Mouse (Mus musculus) neutrophil, adult 5-6 weeks (primary cell): ENCODE measurements around the gene Fermt2. TPM values are rescaled to one million over a fixed set of nuclear protein-coding genes. Genes with fewer than 3 reads are reported as not detected.
"Not testable (repeated sequence)": the region's sequence is repeated elsewhere in the genome, so short reads cannot be mapped to it uniquely, and the experiment has no call there.

ENCODE experiments used
- ATAC-seq: fragments of 151-379, 151-347 bp; 2 replicates; pipeline ENCODE4 v1.8.0; 2017; ENCODE audit warnings: mild to moderate bottlenecking, moderate TSS enrichment; ENCODE audit not compliant: insufficient number of reproducible peaks, poor library complexity, low FRiP score, severe bottlenecking; ENCODE audit errors: extremely low read depth
- total RNA-seq: library from RNA; stranded (forward); fragments of 200-1000 nt; gene quantifications from 2 replicates; pipeline ENCODE4 v1.2.3, GENCODE M21; 2017

The Fermt2 gene
- total RNA-seq, 1 experiment from 2014 or later: not detected

DNA sequence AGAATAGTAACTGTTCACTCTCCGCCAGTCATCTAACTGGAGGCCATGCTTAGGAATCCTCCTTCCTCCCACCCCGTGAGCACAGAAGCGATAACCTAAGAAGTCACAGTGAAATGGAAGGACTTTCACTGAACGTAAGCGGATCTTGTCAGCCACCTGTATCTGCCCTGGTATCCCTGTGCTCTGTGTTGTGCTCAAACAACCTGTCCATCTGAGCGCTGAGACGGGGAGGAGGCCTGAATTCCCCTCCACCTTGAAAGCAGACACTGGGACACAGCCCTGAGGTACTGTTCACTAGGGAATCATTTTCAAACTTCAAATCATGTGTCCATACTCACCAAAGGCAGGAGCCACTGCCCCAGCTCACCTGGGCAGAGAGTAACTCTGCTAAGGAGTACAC, 52.9 kb downstream of the Fermt2 start:
- ATAC-seq: no peak

DNA sequence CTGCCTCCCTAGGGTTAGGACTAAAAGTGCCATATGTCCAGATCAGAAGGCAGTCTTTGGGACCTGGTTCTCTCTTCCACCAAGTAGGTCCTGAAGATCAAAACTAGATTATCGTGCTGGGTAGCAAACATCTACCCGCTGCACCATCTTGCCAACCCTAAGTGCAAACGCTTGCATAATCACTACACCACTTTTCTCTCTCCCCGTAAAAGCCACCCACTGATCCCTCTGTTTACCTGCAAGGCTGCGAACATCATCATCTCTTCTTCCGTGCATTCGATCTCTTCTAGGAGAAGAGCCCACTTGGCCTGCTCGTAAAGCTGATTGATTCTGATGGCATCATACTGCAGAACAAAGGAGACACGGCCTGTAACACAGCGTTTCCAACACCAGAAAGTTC, 57.4 kb downstream of the Fermt2 start:
- no peak for ATAC-seq

DNA sequence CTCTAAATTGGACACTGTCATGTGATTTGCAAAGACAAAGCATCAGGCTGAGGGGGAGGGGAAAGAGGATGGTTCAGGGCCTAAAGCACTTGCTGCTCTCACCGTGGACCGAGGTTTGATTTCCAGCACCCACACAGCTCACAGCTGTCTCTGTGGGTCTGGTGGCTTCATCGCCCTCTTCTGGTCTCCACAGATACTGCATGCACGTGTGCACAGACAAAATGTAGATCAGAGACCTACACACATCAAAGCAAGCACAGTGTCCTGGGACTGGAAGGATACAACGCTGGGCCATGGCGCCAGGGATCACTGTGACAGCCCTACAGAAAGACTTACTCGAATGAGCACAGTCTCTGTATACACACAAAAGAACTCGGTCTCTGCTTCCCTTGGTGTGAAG, 60.5 kb downstream of the Fermt2 start:
- ATAC-seq: no peak

DNA sequence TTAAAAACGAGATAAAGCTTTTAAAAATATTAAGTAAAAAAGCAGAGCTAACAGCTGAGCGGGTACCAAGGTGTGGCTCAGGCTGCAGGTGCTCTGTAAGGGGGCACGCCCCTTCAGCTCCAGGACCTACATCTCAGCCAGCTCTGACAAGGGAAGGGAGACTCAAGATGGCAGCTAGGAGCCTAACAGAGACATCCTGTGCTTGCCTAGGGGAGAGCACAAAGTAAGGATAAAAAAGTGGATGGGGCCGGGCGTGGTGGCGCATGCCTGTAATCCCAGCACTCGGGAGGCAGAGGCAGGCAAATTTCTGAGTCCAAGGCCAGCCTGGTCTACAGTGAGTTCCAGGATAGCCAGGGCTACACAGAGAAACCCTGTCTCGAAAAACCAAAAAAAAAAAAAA, 63.5 kb downstream of the Fermt2 start:
- ATAC-seq: not testable (repeated sequence)

DNA sequence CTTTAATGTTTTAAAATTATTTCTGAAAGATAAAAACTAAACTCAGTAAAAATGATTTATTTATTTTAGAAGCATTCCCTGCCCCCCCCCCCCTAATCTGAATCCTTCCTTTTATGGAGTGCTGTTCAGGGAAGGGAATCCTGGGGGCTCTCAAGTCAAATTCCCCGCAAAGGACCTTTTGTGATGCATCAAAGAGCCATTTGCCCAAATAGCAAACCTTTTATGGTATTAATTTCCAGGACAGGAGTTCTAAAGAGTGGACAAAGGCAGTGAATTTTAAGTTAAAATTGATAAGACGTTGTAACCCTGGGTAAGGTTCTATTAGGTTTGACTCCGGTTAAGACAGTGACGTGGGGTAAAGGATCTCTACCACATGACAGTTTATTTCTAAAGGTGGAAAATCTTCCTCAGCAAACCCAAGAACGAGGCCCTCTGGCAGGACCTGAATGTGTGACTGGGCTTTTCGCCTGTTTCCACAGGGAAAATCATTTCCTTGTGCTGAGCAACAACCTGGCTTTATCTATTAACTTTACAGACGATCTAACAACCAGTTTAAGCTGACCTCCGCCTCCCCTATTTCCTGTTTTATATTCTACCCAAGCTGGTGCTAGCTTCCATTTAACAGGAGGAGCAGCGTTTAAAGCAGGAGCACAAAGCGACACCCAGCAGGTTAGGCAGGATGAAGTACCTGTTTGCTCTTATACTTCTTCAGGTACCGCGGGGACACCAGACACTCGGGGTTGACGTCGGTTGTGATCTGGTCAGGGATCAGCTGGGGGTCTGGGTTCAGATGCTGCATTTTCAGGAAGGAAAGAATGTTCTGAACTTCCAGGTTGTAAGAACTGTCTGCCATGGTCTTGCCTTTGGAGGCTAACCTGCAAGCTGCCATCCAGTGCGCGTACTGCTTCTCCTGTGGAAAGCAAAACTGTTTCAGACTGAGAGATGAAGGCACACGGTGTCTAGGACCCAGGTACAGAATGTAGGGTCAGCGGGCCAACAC, 65.6 kb downstream of the Fermt2 start:
- no peak for ATAC-seq

DNA sequence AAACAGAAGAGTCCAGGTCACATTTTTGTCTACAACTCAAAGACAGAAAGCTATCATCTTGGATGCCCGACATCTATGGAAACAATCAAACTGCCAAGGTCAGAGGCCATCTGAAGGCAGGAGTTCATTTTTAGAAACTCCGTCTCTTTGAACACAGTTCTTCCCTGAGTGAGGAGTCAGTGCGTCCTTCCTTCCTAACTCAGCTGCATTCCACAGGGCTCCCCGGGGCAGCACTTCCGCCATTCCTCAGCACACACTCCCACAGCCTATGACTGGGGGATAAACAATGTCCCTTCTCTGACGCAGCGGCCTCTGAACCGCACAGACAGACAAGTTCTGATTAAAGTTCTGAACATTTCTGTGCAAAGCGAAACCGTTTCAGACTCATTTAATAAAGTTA, 66.3 kb downstream of the Fermt2 start:
- ATAC-seq: no peak

DNA sequence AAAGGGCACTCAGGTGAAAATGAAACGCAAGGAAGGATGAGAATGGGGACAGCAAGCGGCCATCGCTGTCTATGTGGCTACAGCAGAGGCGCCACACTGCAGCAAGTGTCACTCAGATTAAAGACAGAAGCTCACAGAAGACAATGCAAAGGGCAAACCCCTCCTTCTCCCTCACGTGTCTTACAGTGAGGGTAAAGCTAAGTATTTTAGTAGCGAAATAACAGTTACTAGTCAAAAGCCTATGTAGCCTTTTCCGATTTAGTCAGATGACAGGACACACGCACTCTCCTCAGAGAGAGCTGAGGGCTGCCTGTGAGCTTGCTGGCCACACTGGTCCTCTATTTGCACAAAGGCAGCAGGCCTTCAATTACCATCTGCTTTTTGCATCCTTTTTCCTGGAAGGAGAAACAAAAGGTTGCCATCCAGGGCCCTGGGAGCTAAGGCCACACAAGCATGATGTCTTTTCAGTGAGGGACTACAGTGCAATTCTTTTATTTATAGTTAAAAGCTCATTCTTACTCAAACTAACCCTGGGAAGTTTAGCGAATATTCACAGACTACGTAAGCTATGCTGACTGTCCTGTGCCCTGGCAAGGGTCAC, 66.9 kb downstream of the Fermt2 start:
- no peak for ATAC-seq

DNA sequence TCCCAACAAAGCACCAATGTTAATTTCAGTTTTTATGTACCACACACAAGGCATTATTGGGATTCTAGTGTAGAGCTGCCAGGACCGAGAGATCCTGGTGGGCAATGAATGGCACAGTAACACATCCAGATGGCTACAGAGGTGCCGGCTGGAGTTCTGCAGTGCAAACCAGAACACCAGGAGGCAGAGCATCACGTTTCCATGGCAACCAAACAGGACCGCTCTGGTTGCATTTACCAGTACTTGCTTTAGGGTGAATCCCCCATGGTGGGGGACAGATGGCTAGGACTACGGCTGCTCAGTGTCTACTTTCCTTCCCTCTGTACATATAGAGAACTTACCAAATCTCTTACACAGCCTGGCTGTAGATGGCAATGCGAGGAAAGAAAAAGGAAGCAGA, 67.5 kb downstream of the Fermt2 start:
- no peak for ATAC-seq

DNA sequence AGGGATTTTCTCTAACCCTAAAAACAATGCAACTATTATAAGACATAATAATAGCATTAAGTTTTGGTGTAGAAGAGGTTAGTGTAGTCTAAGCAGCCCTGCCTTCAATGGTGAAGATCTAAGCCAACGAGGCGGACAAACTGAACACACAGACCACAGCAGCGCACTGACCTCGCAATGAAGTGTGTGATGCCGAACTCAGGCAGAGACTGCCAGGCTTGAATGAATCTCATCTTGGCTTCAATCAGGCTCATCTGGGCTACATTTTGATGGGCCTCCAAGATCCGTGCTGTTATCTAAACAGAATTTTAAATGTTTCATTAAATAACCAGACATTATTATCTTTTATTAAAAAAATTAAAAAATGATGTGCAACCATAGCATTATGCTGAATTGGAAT, 68.0 kb downstream of the Fermt2 start:
- ATAC-seq: no peak

DNA sequence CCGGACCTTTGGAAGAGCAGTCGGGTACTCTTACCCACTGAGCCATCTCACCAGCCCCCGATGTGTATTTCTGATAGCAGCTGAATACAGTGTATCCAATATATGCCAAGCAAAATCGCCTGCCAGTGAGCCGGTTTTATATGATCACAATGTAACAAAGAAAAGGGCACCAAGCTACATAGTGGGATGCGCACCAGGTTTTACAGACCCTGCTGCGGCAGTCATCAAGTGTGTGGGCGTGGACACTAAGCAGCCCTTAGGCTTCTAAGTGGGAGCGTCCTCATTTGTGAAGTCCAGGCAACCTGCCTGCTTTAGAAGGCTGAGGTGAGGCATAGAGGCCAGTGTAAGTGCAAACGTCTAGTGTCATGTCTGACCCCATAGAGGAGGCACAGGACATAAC, 69.4 kb downstream of the Fermt2 start:
- ATAC-seq: no peak

DNA sequence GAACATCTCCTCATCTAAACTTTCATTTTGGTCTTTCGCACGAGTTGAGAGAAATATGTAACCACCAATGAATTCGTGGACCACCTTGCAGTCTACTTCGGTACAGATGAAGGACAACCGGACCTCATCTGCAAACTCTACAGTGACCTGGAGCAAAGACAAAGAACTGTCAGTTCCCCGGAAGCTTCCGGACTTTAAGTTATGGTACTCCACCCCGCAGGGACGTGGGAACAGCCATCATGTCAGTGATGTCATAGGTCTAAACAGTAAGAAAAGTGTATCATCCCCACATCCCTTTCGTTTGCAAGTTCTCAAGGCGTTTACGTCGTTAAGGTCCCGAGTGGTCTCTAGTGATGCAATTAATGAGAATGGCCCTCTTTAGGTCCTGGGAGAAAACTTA, 70.0 kb downstream of the Fermt2 start:
- ATAC-seq: no peak

DNA sequence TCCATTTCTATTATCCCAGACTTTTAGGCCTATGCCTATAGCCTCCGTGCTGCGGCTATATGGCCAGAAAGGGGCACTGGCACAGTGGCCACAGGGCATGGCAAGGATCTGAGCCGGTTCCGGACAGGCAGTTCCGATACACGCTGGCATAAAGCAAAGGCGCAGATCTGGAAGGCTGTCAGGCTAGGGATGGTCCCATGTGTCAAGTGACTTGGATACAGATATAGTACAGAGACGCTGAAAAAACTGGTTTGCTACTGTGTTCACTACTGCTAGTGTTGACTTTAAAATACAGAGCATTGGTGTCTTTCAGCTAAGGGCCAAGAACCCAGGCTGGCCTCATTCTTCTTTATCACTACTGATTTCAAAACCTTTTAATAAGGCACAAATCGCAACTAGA, 72.9 kb downstream of the Fermt2 start:
- no peak for ATAC-seq

DNA sequence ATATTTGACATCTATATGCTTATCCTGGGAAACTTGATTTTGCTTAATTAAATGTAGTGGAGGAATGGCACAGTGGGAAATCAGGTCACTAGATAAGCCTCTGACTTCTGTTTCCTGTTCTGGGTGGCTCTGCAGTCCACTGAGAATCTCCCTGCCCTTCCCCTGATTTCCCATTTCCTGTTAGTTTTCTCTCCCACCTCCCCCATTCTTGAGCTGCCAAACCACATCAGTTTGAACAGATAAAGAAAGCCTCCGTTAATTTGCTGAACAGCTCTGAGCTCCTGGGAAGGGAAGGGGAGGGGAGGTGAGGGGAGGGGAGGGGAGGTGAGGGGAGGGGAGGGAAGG, 73.4 kb downstream of the Fermt2 start:
- ATAC-seq: no peak

DNA sequence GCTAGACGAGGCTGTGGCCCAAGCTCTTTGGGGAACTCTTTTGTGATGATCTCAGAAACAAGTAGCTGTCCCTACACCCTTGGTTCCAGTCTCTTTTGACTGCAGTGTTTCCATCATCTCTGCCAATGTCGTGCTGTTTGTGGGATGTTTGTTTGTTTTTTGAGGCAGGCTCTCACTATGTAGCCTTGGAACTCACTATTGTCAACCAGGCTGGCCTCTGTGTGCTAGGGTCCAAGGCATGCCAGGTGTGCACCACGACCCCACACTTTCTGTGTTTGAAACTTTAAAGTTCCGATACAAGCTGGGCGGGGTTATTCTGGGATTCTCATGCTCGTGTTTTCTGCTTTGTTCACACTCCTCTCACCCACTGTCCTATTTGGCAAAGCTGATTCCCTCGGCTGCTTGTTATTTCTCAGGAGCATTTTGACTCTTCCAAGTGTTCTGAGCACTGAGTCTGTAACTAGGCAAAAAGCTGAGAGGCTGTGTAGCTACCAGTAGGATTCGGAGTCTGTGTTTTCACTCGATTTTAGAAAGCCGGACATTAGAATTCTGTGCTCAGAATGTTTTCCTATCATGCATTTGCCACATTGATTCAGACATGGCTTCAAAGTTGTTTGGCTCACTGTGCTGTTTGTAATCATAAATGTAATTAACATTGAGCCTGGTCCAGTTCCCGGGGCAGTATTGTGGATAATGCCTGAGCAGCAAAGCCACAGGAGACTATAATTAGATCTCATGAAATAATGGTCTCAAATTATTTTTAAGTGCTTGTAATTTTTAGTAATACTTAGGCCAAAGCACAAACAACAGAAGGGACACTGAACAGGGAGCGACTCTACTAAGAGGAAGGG, 74.0 kb downstream of the Fermt2 start:
- no peak for ATAC-seq

DNA sequence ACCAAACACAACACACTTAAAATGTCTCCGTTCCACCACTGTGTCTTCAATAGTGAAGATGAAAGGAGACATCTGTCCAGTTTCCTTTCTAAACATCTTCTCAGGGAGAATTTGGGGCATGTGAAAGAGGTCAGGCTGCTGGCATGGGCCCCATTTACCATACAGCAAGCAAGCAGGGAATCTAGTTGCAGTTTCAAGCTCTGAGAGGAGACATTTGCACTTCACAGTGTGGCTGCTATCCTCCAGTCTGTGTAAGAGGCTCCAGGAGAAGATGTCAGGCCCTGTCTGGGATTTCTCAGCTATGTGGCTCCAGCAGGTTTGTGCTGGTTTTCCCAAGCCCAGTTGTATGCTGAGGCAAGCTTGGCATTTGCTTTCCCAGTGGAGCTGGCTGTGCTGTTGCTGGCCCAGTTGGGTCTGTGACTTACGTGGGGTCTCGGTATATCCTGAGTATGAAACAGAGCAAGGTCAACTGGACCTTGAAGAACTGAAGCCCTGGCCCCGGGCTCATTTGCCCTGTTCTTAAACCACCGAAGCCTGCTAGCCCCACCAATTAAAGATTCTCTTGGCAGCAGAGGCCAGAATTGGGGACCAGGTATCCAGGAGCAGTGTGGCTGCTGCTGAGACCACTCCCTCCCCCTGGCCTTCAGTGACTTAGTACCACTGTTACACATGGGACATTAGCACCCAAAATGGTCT, 76.2 kb downstream of the Fermt2 start:
- no peak for ATAC-seq

DNA sequence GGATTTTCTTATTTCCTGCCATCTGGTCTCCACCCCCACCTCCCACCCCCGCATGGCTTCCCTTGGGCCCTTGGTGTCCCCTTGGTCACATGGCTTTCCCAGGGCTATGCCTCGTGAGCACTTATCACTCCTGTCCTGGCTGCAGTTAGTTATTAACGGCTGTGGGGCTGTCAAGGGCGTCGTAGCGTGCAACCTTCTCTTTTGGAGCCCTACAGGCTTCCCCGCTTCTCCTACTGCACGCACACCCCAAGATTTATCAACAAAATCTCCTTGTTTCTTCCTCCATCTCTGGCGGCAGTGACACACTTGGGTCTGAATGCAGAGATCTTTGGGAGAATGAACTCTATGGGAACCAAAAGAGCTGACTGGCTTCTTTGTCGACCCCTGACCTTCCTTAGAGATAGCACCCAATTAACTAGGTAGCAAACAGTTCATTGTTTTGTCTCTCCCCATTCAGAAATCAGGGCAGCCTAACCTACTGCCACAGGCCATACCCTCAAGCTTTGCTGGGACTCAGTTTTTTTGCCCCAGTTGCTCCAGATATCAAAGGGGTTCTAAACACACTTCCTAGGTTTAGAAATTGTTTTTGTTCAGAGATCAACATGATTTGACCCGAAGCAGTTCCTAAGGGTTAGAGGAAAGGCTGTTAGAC, 76.9 kb downstream of the Fermt2 start:
- ATAC-seq: no peak

DNA sequence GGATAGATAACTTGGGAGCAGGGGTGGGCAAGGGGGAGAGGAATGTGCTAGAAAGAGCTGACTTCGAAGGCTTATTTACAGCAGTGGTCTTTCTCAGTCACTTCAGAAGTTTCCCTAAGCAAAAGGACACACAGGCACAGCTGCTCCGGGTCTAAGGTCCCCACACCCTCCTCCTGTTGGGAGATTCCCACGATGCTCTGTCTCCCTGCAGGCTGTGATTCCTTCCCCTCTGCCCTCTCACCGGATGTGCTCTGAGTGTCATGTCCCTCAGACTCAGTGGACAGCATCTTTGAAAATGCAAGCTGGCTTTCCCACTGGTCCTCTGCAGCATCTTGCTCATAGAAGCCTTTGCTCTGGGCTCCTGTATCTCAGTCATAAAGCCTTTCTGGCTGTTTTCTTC, 77.8 kb downstream of the Fermt2 start:
- ATAC-seq: no peak

DNA sequence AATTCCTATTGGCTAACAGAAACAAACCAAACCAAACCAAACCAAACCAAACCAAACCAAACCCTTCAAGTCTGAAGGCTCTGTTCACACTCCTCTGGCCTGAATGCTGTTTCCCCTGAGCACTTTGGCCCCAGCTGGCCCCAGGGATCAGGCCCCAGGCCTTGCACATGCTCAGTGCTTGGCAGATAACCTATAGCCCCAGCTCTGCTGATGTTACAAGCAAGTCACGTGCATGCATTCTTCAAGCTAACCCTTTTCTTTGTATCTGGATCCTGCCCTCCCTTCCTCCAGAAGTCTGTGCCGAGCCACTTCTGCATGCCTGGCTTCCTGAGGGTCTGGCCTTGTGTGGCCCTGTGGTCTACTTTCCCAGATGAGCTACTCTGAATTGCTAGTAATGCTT, 78.8 kb downstream of the Fermt2 start:
- no peak for ATAC-seq

DNA sequence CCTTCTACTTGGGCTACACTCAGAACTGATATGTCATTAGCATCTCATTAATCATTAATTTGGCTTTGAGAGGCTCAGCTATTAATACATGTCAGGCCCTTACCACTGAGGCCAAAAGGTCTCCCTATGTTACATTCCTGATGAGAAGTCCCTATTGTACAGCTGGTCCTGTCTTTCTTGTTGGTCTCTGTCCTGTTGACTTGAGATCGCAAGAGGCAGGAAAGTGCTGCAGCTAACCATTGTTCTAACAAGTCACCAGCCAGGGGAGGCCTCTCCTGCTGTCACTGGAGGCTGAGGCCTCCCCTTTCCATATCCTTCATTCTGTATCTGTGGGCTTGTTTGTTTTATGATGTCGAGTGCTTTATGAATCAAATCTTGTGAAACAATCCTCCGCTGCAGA, 83.1 kb downstream of the Fermt2 start:
- no peak for ATAC-seq
